Mouse (Mus musculus) hindbrain, embryonic 13.5 days (tissue): ENCODE data around the gene Vgll2. TPM values are rescaled to one million over a fixed set of nuclear protein-coding genes. Genes with fewer than 3 reads are reported as not detected.

ENCODE experiments used
- ATAC-seq: fragments of 200-750 bp; cut with Nextera tagmentation; 2 replicates; pipeline ENCODE4 v1.8.0; 2017; ENCODE audit warnings: moderate TSS enrichment; ENCODE audit not compliant: low FRiP score
- H3K27ac ChIP-seq: fragments of 300-500 bp; sonication (generic); 2 replicates; pipeline ENCODE4 v1.5.1; 2015; ENCODE audit warnings: inconsistent platforms, mild to moderate bottlenecking, moderate library complexity
- H3K27me3 ChIP-seq: fragments of 300-500 bp; sonication (generic); 2 replicates; pipeline ENCODE4 v1.6.1; 2015; ENCODE audit warnings: mild to moderate bottlenecking, inconsistent platforms
- H3K36me3 ChIP-seq: fragments of 300-500 bp; sonication (generic); 2 replicates; pipeline ENCODE4 v1.6.1; 2015; ENCODE audit warnings: mild to moderate bottlenecking, inconsistent platforms
- H3K4me1 ChIP-seq: fragments of 300-500 bp; sonication (generic); replicated peaks from 2 replicates; pipeline ENCODE4 v1.6.1; 2015; ENCODE audit warnings: inconsistent platforms
- H3K4me2 ChIP-seq: fragments of 300-500 bp; sonication (generic); 2 replicates; pipeline ENCODE4 v1.6.1; 2015; ENCODE audit warnings: inconsistent platforms, mild to moderate bottlenecking, moderate library complexity
- H3K4me3 ChIP-seq: fragments of 300-500 bp; sonication (generic); 2 replicates; pipeline ENCODE4 v1.5.1; 2015; ENCODE audit warnings: mild to moderate bottlenecking, inconsistent platforms
- H3K9ac ChIP-seq: fragments of 300-500 bp; sonication (generic); 2 replicates; pipeline ENCODE4 v1.6.1; 2015; ENCODE audit warnings: mild to moderate bottlenecking, inconsistent platforms
- H3K9me3 ChIP-seq: fragments of 300-500 bp; sonication (generic); 2 replicates; pipeline ENCODE4 v1.6.1; 2016; ENCODE audit warnings: inconsistent platforms
- WGBS: fragments of 180-500 bp; shearing (Covaris S2); methylation state at CpG from one replicate; pipeline ENCODE4 v1.1.7; 2015; 5-methylcytosine and 5-hydroxymethylcytosine counted together
- microRNA-seq: library from miRNA; unstranded; fragments of <30 nt; microRNA quantifications from one replicate; pipeline ENCODE4, GENCODE M21; 2016
- polyA plus RNA-seq: library from polyadenylated mRNA; unstranded; fragments of >200 nt; fragmentation: Nextera tagmentation; extraction: Ambion mirVana; gene quantifications from 2 replicates; pipeline ENCODE4 v1.2.1, GENCODE M21; 2015

Vgll2 gene
- polyA plus RNA-seq, 1 experiment from 2014 or later: 0.56 TPM

- peak overlapping the region; percentile 50 for H3K4me3 ChIP-seq
- ATAC-seq: peak; percentile 67
- peaks cover 21% of the 10 kb centered on the region for H3K4me1 ChIP-seq
- under 1% methylated on average over 65 of the region's 68 CpGs for WGBS
- H3K36me3 ChIP-seq: no peaks in the 10 kb centered on the region
- no peaks in the 10 kb centered on the region for H3K9me3 ChIP-seq
- H3K9ac ChIP-seq: peak overlapping the region; percentile 65
- peak overlapping the region; percentile 89 for H3K4me2 ChIP-seq
- no peak overlapping the region for H3K27ac ChIP-seq
- peaks cover 100% of the 10 kb centered on the region for H3K27me3 ChIP-seq
Observed at GRCm38 (mm10) chr10:52027161-52028035, 5.1 kb downstream of the Vgll2 start.

DNA sequence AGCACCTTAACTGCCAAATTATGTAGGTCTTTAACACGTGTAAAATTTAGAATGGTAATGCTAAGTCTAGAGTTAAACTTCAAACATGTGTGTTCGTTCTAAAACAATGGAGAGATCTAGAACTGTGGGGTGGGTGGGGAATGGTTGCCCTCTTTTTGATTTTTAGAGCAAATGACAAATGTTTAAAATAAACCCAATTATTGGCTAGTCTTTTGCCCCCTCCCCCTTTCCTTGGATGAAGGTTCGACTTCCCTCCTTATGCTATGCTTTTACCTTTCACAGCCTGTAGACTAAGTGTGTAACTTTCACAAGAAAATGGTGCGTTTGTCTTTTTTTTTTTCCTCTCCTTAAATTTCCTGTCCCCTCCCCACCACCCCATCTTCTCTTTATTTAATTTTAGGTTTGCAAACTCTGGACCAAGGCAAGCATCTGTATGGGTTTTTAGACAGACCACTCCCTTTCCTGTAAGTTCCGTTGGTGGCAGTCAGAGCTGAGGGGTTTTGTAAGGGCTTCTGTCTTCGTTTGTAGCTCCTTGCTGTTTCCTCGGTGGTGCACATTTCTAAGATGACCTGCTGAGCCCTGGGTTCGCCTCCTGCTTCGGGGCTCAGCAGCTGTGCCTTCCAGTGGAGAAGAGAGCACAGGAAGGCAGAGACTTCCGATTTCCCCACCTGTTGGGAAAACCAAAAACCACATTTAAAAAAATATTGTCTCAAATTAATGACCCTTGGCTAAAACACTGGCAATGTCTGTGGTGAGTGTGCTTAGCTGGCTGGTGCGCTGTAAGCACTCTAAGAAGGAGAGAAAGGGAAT lies 6.5 kb downstream of the Vgll2 start:
- H3K27ac ChIP-seq: no peak overlapping the region
- H3K4me2 ChIP-seq: no peak overlapping the region
- no peak overlapping the region for H3K9ac ChIP-seq
- 3% methylated on average over 11 of the region's 11 CpGs for WGBS
- ATAC-seq: no peak
- H3K27me3 ChIP-seq: peaks cover 87% of the 10 kb centered on the region
- no peak overlapping the region for H3K4me3 ChIP-seq
- peaks cover 11% of the 10 kb centered on the region for H3K4me1 ChIP-seq
- H3K36me3 ChIP-seq: no peaks in the 10 kb centered on the region
- H3K9me3 ChIP-seq: no peaks in the 10 kb centered on the region

- WGBS: 2% methylated on average over 10 of the region's 10 CpGs
- H3K9ac ChIP-seq: no peak overlapping the region
- no peak for ATAC-seq
- H3K27me3 ChIP-seq: peaks cover 79% of the 10 kb centered on the region
- no peaks in the 10 kb centered on the region for H3K36me3 ChIP-seq
- no peaks in the 10 kb centered on the region for H3K9me3 ChIP-seq
- no peak overlapping the region for H3K27ac ChIP-seq
- H3K4me3 ChIP-seq: no peak overlapping the region
- peaks cover 11% of the 10 kb centered on the region for H3K4me1 ChIP-seq
- H3K4me2 ChIP-seq: no peak overlapping the region
Observed at GRCm38 (mm10) chr10:52029421-52030080, 7.2 kb downstream of the Vgll2 start.

DNA sequence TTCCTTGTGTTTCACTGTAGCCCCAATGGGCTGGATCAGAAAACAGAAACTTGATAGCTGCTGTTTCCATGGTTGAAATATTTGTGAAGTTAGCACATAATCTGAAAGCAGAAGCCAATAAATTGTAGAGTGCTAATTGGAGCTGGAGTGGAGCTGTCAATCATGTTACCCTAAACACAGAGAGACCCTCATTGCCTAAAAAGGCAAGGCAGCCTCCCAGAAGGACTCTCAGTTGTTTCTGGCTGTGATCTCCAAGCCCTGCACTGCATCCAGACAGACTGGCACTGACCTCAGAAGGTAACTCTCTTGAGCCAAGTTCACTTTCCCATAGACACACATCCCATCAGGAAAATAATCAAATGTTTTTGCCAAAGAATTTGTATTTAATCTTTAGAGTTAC lies 11.4 kb downstream of the Vgll2 start:
- Histone ChIP-seq H3K27ac (no peak overlapping the region), H3K4me1 (no peaks in the 10 kb centered on the region), H3K27me3 (peaks cover 37% of the 10 kb centered on the region), H3K9ac (no peak overlapping the region), H3K9me3 (no peaks in the 10 kb centered on the region), H3K36me3 (no peaks in the 10 kb centered on the region), H3K4me2 (no peak overlapping the region), H3K4me3 (no peak overlapping the region)
- no peak for ATAC-seq

GRCm38 (mm10) chr10:52039392-52039791 lies 17.1 kb downstream of the Vgll2 start:
- H3K36me3 ChIP-seq: no peaks in the 10 kb centered on the region
- no peak overlapping the region for H3K4me3 ChIP-seq
- no peak overlapping the region for H3K9ac ChIP-seq
- H3K4me2 ChIP-seq: no peak overlapping the region
- no peaks in the 10 kb centered on the region for H3K4me1 ChIP-seq
- no peak for ATAC-seq
- 70% methylated on average over 1 of the region's 1 CpGs for WGBS
- H3K27ac ChIP-seq: no peak overlapping the region
- no peaks in the 10 kb centered on the region for H3K9me3 ChIP-seq
- no peaks in the 10 kb centered on the region for H3K27me3 ChIP-seq

DNA sequence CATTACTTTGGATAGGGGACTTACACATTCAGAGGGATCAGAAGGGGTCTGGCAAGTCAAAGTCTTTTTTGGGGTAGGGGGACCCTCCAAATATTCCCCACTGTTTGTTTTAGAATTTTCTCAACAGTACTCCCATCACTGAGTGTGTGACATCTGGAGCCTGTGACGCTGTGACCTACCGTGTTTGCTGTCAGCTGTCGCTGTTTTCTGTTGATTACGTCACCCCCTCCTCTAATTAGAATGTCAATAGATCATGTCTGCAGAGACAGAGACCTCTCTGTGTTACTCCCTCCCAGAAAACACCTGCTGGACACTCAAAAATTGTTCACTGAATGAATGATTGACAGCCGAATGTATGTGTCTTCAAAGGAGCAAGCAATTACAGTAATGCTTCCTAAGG lies 20.8 kb downstream of the Vgll2 start:
- Histone ChIP-seq H3K4me2 (no peak overlapping the region), H3K36me3 (no peaks in the 10 kb centered on the region), H3K27me3 (no peaks in the 10 kb centered on the region), H3K9ac (no peak overlapping the region), H3K4me1 (no peaks in the 10 kb centered on the region), H3K4me3 (no peak overlapping the region), H3K9me3 (no peaks in the 10 kb centered on the region), H3K27ac (no peak overlapping the region)
- no peak for ATAC-seq
- 70% methylated on average over 5 of the region's 5 CpGs for WGBS

GRCm38 (mm10) chr10:52048287-52048686 lies 26.0 kb downstream of the Vgll2 start:
- Histone ChIP-seq H3K4me3 (no peak overlapping the region), H3K36me3 (no peaks in the 10 kb centered on the region)
- 93% methylated on average over 3 of the region's 3 CpGs for WGBS

DNA sequence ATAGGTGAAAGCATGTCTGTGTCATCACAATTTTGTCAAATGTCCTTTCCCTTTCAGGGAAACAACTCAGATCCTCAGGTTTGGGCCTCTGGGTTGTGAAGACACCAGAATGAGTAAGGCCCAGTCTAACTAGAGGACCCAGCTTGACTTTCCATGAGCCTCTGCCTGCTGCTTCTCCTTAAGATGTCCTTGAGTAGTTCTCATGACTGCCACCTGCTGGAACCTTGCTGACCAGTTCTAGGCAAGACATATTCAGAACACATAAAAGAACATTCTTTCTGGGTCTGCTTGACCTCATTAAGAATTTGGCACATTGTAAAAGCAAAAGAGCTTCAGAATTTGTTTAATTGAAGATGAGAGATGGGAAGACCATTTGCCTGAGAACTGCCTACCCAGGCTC lies 50.2 kb downstream of the Vgll2 start:
- Histone ChIP-seq H3K4me3 (no peak overlapping the region), H3K27ac (no peak overlapping the region), H3K4me2 (no peak overlapping the region), H3K36me3 (no peaks in the 10 kb centered on the region), H3K9ac (no peak overlapping the region), H3K4me1 (no peaks in the 10 kb centered on the region), H3K9me3 (no peaks in the 10 kb centered on the region), H3K27me3 (no peaks in the 10 kb centered on the region)
- ATAC-seq: no peak

More at GRCm38 (mm10) chr10:52048287-52048686, 26.0 kb downstream of the Vgll2 start:
- H3K9me3 ChIP-seq: no peaks in the 10 kb centered on the region
- H3K9ac ChIP-seq: no peak overlapping the region
- H3K27me3 ChIP-seq: no peaks in the 10 kb centered on the region
- no peak overlapping the region for H3K4me2 ChIP-seq
- no peak for ATAC-seq
- H3K4me1 ChIP-seq: no peaks in the 10 kb centered on the region
- no peak overlapping the region for H3K27ac ChIP-seq

Small RNA genes within 50 kb of the gene (microRNA-seq; reads per million reads assigned to microRNA genes)
- not detected for gene Gm24084

Other genes with a start within 250 kb of the Vgll2 start
- not detected in 2 replicates for gene Ros1, start 172.7 kb downstream of the Vgll2 start, polyA plus RNA-seq
- 21.8 and 25.3 TPM in 2 replicates for gene Dcbld1, start 211.1 kb downstream of the Vgll2 start, polyA plus RNA-seq